Mouse (Mus musculus) neural tube, embryonic 15.5 days (tissue): Measurements from ENCODE around the gene Gm17482. TPM values are rescaled to one million over a fixed set of nuclear protein-coding genes. Genes with fewer than 3 reads are reported as not detected.
"Not testable (repeated sequence)": the region's sequence is repeated elsewhere in the genome, so short reads cannot be mapped to it uniquely, and the experiment has no call there.

Source experiments
- ATAC-seq: fragments of 200-750 bp; cut with Nextera tagmentation; 2 replicates; pipeline ENCODE4 v1.8.0; 2017; ENCODE audit warnings: mild to moderate bottlenecking, moderate TSS enrichment, moderate library complexity; ENCODE audit not compliant: low FRiP score
- H3K27ac ChIP-seq: fragments of 300-500 bp; sonication (generic); replicated peaks from 2 replicates; pipeline ENCODE4 v1.5.1; 2015; ENCODE audit warnings: mild to moderate bottlenecking, inconsistent platforms
- H3K27me3 ChIP-seq: fragments of 300-500 bp; sonication (generic); replicated peaks from 2 replicates; pipeline ENCODE4 v1.6.1; 2015; ENCODE audit warnings: inconsistent platforms
- H3K36me3 ChIP-seq: fragments of 300-500 bp; sonication (generic); 2 replicates; pipeline ENCODE4 v1.6.1; 2015; ENCODE audit warnings: inconsistent platforms
- H3K4me1 ChIP-seq: fragments of 300-500 bp; sonication (generic); 2 replicates; pipeline ENCODE4 v1.6.1; 2015; ENCODE audit warnings: inconsistent platforms
- H3K4me2 ChIP-seq: fragments of 300-500 bp; sonication (generic); 2 replicates; pipeline ENCODE4 v1.6.1; 2015; ENCODE audit warnings: inconsistent platforms, mild to moderate bottlenecking, moderate library complexity
- H3K4me3 ChIP-seq: fragments of 300-500 bp; sonication (generic); replicated peaks from 2 replicates; pipeline ENCODE4 v1.5.1; 2015; ENCODE audit warnings: mild to moderate bottlenecking, inconsistent platforms
- H3K9ac ChIP-seq: fragments of 300-500 bp; sonication (generic); replicated peaks from 2 replicates; pipeline ENCODE4 v1.6.1; 2015; ENCODE audit warnings: mild to moderate bottlenecking, inconsistent platforms
- H3K9me3 ChIP-seq: fragments of 300-500 bp; sonication (generic); replicated peaks from 2 replicates; pipeline ENCODE4 v1.6.1; 2016; ENCODE audit warnings: inconsistent platforms
- WGBS: fragments of 180-500 bp; shearing (Covaris S2); methylation state at CpG from one replicate; pipeline ENCODE4 v1.1.7; 2015; ENCODE audit warnings: mixed read lengths; 5-methylcytosine and 5-hydroxymethylcytosine counted together
- polyA plus RNA-seq: library from polyadenylated mRNA; unstranded; fragments of >200 nt; fragmentation: Nextera tagmentation; extraction: Ambion mirVana; gene quantifications from 2 replicates; pipeline ENCODE4 v1.2.1, GENCODE M21; 2015

The Gm17482 gene
- polyA plus RNA-seq, 1 experiment from 2014 or later, result not detected

DNA sequence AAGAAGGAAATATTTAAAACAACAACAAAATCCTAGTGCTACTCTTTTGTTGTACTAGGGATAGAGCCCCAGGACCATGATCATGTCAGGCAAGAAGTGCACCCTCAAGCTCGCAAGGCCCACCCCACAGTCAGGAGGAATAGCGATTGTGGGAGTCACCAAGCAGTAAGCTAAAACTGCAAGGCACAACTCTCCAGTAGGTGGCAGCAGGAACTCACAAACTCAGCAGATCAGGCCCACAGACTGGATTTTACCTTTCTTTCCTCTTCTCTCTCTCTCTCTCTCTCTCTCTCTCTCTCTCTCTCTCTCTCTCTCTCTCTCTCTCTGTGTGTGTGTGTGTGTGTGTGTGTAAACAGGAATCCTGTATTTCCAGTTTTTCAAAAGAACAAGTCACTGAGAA is 386 bp downstream of the Gm17482 start:
- Histone ChIP-seq H3K27ac (0 out of 2 replicates have a peak overlapping the region, but pooled peaks have one; percentile 10), H3K9me3 (no peaks in the 10 kb centered on the region), H3K4me1 (peaks cover 7% of the 10 kb centered on the region; the same call in 1 of the 2 replicates), H3K4me3 (no peak overlapping the region), H3K4me2 (no peak overlapping the region), H3K27me3 (no peaks in the 10 kb centered on the region), H3K9ac (no peak overlapping the region), H3K36me3 (no peaks in the 10 kb centered on the region)
- WGBS, result 9% methylated on average over 2 of the region's 2 CpGs
- no peak for ATAC-seq

DNA sequence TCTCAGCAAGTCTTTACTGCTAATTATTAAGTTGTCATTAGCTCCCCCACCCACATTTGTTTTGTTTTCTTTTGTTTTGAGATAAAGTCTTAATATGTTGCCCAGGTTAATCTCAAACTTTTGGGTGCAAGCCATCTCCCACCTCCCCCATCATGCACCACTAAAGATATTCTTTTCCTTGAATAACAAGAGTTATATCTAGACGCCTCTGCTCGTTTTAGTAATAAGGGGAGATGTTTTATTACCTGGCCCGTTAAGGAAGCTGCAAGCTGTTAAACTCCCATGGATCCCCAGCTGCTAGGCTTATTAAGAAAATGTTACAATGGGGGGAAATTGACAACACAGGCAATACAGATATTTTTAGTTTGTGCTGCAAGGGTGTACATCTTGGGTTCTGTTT is 3.4 kb downstream of the Gm17482 start:
- Histone ChIP-seq H3K4me2 (no peak overlapping the region), H3K9ac (no peak overlapping the region), H3K9me3 (no peaks in the 10 kb centered on the region), H3K27ac (no peak overlapping the region), H3K27me3 (no peaks in the 10 kb centered on the region), H3K4me3 (no peak overlapping the region), H3K36me3 (no peaks in the 10 kb centered on the region), H3K4me1 (peaks cover 3% of the 10 kb centered on the region; the same call in 1 of the 2 replicates)
- no peak for ATAC-seq
- 38% methylated on average over 3 of the region's 3 CpGs for WGBS

DNA sequence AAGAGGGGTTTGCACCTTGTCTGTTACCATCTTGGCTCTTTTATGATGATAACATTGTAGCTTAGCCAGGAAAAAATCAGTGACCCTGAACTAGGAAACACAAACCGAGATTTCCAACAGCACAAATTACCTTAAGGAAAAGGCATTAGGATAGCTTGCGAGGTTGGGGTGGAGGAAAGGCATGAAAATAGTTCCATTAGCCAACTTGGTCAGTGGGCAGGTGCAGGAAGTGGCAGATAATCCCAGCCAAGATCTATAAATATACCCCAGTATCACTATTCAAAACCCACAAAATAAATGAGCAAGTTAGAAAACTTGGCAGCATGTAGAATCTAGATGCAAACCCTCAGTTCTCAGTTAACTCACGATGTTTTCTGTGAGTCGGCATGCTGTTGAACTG is 4.7 kb downstream of the Gm17482 start:
- no peaks in the 10 kb centered on the region for H3K36me3 ChIP-seq
- no peaks in the 10 kb centered on the region for H3K9me3 ChIP-seq
- H3K4me1 ChIP-seq, result peaks cover 3% of the 10 kb centered on the region; the same call in 1 of the 2 replicates
- H3K27me3 ChIP-seq, result no peaks in the 10 kb centered on the region
- H3K4me2 ChIP-seq, result no peak overlapping the region
- no peak overlapping the region for H3K27ac ChIP-seq
- H3K9ac ChIP-seq, result no peak overlapping the region
- H3K4me3 ChIP-seq, result no peak overlapping the region
- 81% methylated on average over 4 of the region's 4 CpGs for WGBS
- ATAC-seq, result no peak

DNA sequence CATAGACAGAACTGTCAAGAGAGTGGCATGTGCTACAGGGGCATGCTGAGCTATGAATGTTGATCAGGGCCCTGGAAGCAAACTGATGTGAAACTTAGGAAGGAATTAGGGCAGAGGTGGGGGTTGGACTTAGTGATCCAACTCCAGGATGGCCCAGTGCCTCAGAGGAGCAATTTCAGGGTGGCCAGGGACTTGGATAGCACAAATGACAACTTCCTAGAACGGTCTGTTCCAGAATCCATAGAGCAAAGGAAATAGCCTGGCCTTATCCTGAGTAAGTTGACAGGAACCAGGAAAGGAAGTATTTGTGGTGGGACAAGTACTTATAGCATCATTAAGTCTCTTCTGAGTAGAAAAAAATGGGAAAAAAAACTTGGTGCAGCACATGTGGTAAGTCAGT is 5.4 kb downstream of the Gm17482 start:
- no peak overlapping the region for H3K9ac ChIP-seq
- H3K27me3 ChIP-seq, result no peaks in the 10 kb centered on the region
- H3K4me1 ChIP-seq, result peaks cover 3% of the 10 kb centered on the region; the same call in 1 of the 2 replicates
- no peak for ATAC-seq
- 73% methylated on average over 1 of the region's 1 CpGs for WGBS
- no peak overlapping the region for H3K4me2 ChIP-seq
- H3K9me3 ChIP-seq, result no peaks in the 10 kb centered on the region
- H3K4me3 ChIP-seq, result no peak overlapping the region
- H3K27ac ChIP-seq, result no peak overlapping the region
- peaks cover 3% of the 10 kb centered on the region; the same call in 1 of the 2 replicates for H3K36me3 ChIP-seq

DNA sequence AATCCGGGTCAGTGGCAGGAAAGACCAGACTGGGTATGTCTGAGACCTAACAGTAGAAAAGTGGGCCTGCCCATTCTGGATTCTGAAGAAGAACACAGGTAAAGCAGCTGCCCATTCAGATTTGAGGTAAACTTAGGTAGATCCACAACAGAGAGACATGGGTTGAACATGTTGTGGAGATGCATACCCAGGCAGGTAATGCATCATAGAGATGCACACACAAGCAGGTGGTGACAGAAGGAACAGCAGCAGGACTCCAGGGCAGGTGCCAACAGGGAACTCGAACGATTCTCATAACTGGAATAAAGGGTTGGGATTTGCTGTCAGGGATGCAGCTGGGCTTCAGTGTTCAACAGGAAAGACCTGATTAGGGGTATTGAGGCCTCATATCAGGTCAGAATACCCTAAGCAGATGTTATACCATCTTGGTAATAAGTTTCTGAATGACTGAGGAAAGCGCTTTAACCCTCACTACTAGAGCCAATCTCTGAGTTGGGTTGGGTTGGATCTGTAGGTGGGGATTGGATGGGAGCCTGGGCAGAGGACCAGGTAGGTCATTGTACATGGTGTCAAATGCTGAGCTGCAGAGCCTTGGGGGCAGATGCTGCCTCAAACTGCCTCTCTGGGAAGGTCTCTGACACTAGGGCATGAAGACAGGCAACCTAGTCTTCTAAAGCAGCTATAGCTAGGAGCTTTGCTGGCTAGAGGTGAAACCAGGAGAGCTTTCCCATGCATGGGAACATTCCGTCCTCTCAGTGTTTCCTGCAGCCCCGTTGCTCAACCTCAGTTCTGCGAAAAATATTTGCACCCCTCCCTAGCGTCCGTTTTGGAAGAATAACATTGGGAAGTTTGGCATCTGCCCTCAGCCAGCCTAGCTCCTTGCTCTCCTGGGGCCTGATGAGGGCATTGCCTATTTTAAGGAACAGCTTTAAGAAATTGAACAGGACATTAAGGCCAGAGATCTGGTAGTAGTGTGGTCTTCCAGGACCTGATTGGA is 11.2 kb downstream of the Gm17482 start:
- no peak for ATAC-seq
- Histone ChIP-seq H3K27me3 (no peaks in the 10 kb centered on the region), H3K9me3 (no peaks in the 10 kb centered on the region), H3K9ac (no peak overlapping the region), H3K4me1 (no peaks in the 10 kb centered on the region), H3K4me3 (no peak overlapping the region), H3K27ac (no peak overlapping the region), H3K4me2 (no peak overlapping the region), H3K36me3 (peaks cover 19% of the 10 kb centered on the region)
- WGBS, result 88% methylated on average over 9 of the region's 9 CpGs

DNA sequence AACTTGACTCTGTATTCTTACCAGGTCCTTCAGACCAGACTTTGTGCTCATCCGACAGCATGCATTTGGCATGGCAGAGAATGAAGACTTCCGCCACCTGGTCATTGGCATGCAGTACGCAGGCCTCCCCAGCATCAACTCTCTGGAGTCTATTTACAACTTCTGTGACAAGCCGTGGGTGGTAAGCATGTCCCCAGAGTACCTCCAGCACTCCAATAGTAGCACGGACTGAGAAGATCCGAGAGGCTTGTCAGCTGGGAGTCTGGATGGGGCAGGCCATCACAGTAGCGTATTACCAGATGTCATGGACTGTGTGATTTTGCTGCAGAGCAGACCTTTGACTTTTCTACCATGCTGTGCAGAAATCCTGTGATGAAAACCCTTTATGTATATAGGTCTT is 12.2 kb downstream of the Gm17482 start:
- no peaks in the 10 kb centered on the region for H3K4me1 ChIP-seq
- no peak overlapping the region for H3K27ac ChIP-seq
- no peaks in the 10 kb centered on the region for H3K9me3 ChIP-seq
- peaks cover 27% of the 10 kb centered on the region for H3K36me3 ChIP-seq
- 84% methylated on average over 7 of the region's 7 CpGs for WGBS
- H3K4me2 ChIP-seq, result no peak overlapping the region
- H3K27me3 ChIP-seq, result no peaks in the 10 kb centered on the region
- H3K4me3 ChIP-seq, result no peak overlapping the region
- H3K9ac ChIP-seq, result no peak overlapping the region
- ATAC-seq, result no peak

DNA sequence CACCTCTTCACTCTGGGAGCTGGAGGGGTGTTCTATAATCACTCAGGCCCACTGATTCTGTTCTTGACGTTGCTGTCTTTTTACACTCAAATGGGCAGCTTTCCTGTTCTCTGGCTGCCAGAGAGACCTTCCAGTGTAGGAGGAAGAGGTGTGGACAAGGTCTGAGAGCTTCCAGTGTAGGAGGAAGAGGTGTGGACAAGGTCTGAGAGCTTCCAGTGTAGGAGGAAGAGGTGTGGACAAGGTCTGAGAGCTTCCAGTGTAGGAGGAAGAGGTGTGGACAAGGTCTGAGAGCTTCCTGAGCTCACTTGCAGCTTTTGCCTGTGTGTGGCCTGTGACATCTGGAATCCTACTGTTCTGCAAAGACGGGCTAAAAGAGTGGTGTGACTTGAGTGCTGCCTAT is 13.3 kb downstream of the Gm17482 start:
- H3K27me3 ChIP-seq, H3K4me2 ChIP-seq, H3K27ac ChIP-seq, H3K4me3 ChIP-seq, H3K9ac ChIP-seq, H3K9me3 ChIP-seq, ATAC-seq, H3K4me1 ChIP-seq: not testable (repeated sequence)
- 66% methylated on average over 2 of the region's 2 CpGs for WGBS
- peaks cover 37% of the 10 kb centered on the region for H3K36me3 ChIP-seq

DNA sequence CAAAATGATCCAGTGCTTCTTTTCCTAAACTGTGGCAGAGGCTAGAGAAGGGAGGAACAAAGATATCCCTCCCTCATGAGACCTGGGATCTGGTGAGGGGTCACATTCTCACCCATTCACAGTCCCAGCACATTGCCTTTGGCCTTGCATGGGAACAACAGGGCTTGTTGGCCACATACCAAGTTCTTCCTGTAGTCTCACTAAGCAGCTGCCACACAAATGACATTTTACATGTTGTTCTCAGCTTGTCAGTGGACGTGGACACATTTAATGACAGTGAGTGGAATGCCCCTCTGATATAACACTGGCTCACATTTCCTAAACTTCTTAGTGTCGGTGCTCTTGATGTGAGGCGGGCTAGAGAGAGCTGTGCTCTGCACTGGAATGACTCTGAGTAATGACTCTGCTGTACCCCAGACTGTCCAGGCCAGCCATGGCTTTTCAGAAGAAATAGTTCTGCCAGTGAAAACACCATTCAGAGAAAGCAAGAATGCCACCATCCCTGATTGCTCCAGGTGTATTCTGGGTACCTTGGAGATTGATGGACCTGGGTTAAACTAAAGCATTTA is 14.1 kb downstream of the Gm17482 start:
- Histone ChIP-seq H3K27ac (peak overlapping the region; percentile 41; the same call in 1 of the 2 replicates), H3K9me3 (no peaks in the 10 kb centered on the region), H3K4me3 (no peak overlapping the region), H3K36me3 (peaks cover 44% of the 10 kb centered on the region), H3K4me2 (no peak overlapping the region), H3K4me1 (no peaks in the 10 kb centered on the region), H3K27me3 (no peaks in the 10 kb centered on the region), H3K9ac (no peak overlapping the region)
- WGBS, result 68% methylated on average over 3 of the region's 3 CpGs
- peak; percentile 50; the same call in 1 of the 2 replicates for ATAC-seq

DNA sequence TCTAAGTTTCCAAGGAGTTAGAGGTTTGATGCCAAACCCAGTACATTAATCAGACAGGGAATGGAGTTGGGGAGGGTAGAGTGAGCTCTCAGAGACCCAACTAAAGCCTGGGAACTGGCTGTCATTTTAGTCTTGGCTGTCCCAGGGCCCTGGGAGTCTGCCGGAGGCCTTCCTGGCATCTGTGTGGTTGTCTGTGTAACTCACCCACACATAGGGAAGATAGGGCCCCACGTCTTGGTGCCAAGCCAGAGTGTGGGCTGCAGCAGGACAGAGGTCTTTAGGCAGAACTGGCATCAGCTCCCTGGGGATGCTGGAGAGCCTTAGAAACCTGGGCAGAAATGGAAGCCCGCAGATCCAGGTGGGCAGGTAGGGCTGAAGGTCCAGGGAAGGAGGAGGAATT is 14.8 kb downstream of the Gm17482 start:
- Histone ChIP-seq H3K4me3 (no peak overlapping the region), H3K9ac (no peak overlapping the region), H3K27me3 (no peaks in the 10 kb centered on the region), H3K9me3 (no peaks in the 10 kb centered on the region), H3K4me2 (no peak overlapping the region), H3K36me3 (peaks cover 47% of the 10 kb centered on the region), H3K27ac (peak overlapping the region; percentile 28; the same call in 1 of the 2 replicates), H3K4me1 (no peaks in the 10 kb centered on the region)
- ATAC-seq, result peak; percentile 35; the same call in 1 of the 2 replicates
- 84% methylated on average over 3 of the region's 3 CpGs for WGBS

DNA sequence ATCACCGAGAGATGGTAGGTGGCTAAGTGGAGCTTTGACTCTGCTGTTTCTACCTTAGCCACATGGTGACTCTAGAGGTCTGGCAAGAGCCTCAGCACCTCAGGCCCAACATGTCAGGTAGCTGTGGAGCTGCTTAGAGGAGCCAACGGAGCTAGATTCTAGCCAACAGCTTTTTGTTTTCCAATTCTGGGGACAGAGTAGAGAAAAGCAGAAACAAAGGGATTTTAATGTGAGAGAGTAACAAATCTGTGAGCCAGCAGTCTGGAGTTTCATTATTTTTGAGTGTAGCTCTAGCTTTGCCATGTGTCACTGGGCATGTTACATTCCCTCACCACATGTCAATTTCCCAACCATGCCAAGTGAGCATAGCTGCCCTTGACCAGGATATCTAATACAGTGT is 17.1 kb downstream of the Gm17482 start:
- Histone ChIP-seq H3K27me3 (no peaks in the 10 kb centered on the region), H3K4me2 (no peak overlapping the region), H3K9ac (no peak overlapping the region), H3K27ac (no peak overlapping the region), H3K9me3 (no peaks in the 10 kb centered on the region), H3K4me1 (no peaks in the 10 kb centered on the region), H3K4me3 (no peak overlapping the region), H3K36me3 (peaks cover 51% of the 10 kb centered on the region)
- WGBS, result 81% methylated on average over 2 of the region's 2 CpGs
- no peak for ATAC-seq

DNA sequence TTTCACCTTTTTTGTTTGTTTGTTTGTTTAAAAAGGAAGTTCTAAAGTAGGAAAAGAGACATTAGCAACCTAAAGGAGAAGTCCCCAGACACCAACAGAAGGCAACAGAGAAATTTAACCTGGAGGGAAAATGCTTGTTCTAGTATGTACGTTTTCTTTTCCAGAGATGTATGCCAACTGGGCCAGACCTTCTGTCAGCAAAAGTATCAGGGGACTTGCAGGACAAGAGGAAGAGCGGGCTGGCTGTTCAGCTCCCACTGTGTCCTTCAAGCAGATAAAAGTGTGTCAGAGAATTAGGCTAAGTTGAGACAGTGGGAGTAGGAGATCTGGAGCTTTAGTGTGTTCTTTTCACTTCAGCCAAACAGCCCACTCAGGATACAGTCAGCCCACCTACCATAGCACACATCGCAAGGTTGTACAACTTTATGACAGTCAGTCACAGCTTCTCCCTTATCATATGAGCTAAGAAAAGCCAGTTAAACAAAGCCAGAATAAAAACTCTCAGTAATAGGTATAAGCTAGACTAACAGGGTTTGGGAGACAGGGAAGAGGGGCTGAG is 18.4 kb downstream of the Gm17482 start:
- H3K9ac ChIP-seq, result no peak overlapping the region
- no peak for ATAC-seq
- H3K36me3 ChIP-seq, result peaks cover 43% of the 10 kb centered on the region
- no peak overlapping the region for H3K4me3 ChIP-seq
- WGBS, result 84% methylated on average over 3 of the region's 3 CpGs
- H3K4me1 ChIP-seq, result no peaks in the 10 kb centered on the region
- no peak overlapping the region for H3K4me2 ChIP-seq
- no peak overlapping the region for H3K27ac ChIP-seq
- no peaks in the 10 kb centered on the region for H3K27me3 ChIP-seq
- H3K9me3 ChIP-seq, result no peaks in the 10 kb centered on the region
